Mouse (Mus musculus) small intestine, adult 2 months (tissue): ENCODE results near the gene Diaph2. TPM values are rescaled to one million over a fixed set of nuclear protein-coding genes. Genes with fewer than 3 reads are reported as not detected.

Experiments
- H3K27ac ChIP-seq: fragments of 200-500 bp; 2 replicates; pipeline ENCODE4 v1.5.1; 2012; ENCODE audit warnings: low read depth, low read length, control low read depth, inconsistent platforms; ENCODE audit not compliant: insufficient read depth
- H3K27me3 ChIP-seq: fragments of 200-500 bp; 2 replicates; pipeline ENCODE4 v1.6.1; 2012; ENCODE audit warnings: mild to moderate bottlenecking, moderate library complexity, low read length, inconsistent platforms; ENCODE audit not compliant: control insufficient read depth, insufficient read depth
- H3K36me3 ChIP-seq: fragments of 200-500 bp; 2 replicates; pipeline ENCODE4 v1.6.1; 2012; ENCODE audit warnings: mild to moderate bottlenecking, low read length, control low read depth, inconsistent platforms; ENCODE audit not compliant: control insufficient read depth, insufficient read depth
- H3K4me1 ChIP-seq: fragments of 200-500 bp; 2 replicates; pipeline ENCODE4 v1.6.1; 2012; ENCODE audit warnings: low read length, inconsistent platforms, mixed read lengths; ENCODE audit not compliant: control insufficient read depth, insufficient read depth, insufficient read length
- H3K4me3 ChIP-seq: fragments of 200-500 bp; 2 replicates; pipeline ENCODE4 v1.5.1; 2012; ENCODE audit warnings: low read depth, mild to moderate bottlenecking, control low read depth, inconsistent platforms, low read length, moderate library complexity
- CTCF ChIP-seq: fragments of 200-500 bp; IDR thresholded peaks from 2 replicates; pipeline ENCODE4 v1.5.1; 2012; ENCODE audit warnings: low read depth, mild to moderate bottlenecking, control low read depth, inconsistent platforms, low read length, moderate library complexity, mixed read lengths; ENCODE audit not compliant: insufficient replicate concordance, insufficient read length; ENCODE audit errors: extremely low read depth
- POLR2A ChIP-seq: fragments of 200-500 bp; IDR thresholded peaks from 2 replicates; pipeline ENCODE4 v1.6.1; 2012; ENCODE audit warnings: low read depth, mild to moderate bottlenecking, control low read depth, inconsistent platforms, low read length, moderate library complexity
- WGBS: fragments of 180-500 bp; shearing (Covaris S2); methylation state at CpG from one replicate; pipeline ENCODE4 v1.1.7; 2018; 5-methylcytosine and 5-hydroxymethylcytosine counted together
- polyA plus RNA-seq: library from polyadenylated mRNA; depleted of rRNA; stranded (reverse); fragments of >200 nt; gene quantifications from 2 replicates; pipeline ENCODE4 v1.2.3, GENCODE M21; 2012

Gene Diaph2
- polyA plus RNA-seq, 1 experiment = 1.5 TPM

- no peaks in the 10 kb centered on the region for H3K27me3 ChIP-seq
- H3K27ac ChIP-seq = no peak overlapping the region
- H3K36me3 ChIP-seq = no peaks in the 10 kb centered on the region
- no peak for TF ChIP-seq POLR2A
- no peak for TF ChIP-seq CTCF
- 83% methylated on average over 1 of the region's 1 CpGs for WGBS
- H3K4me1 ChIP-seq = no peaks in the 10 kb centered on the region
- H3K4me3 ChIP-seq = no peak overlapping the region
Measured at GRCm38 (mm10) chrX:130408985-130409384, 659.4 kb downstream of the Diaph2 start.

- H3K4me1 ChIP-seq = no peaks in the 10 kb centered on the region
- no peak overlapping the region for H3K27ac ChIP-seq
- H3K36me3 ChIP-seq = no peaks in the 10 kb centered on the region
- WGBS = 74% methylated on average over 2 of the region's 2 CpGs
- no peaks in the 10 kb centered on the region for H3K27me3 ChIP-seq
- TF ChIP-seq CTCF (no peak), POLR2A (no peak)
- no peak overlapping the region for H3K4me3 ChIP-seq
Measured at GRCm38 (mm10) chrX:130423134-130423533, 673.6 kb downstream of the Diaph2 start.

- WGBS = 76% methylated on average over 4 of the region's 4 CpGs
Measured at GRCm38 (mm10) chrX:130451822-130452487, 702.4 kb downstream of the Diaph2 start.

GRCm38 (mm10) chrX:130452488-130452823 lies 702.9 kb downstream of the Diaph2 start:
- no peak for TF ChIP-seq CTCF
- TF ChIP-seq POLR2A = no peak
- WGBS = 92% methylated on average over 4 of the region's 4 CpGs
- no peaks in the 10 kb centered on the region for H3K36me3 ChIP-seq
- no peaks in the 10 kb centered on the region for H3K27me3 ChIP-seq
- H3K27ac ChIP-seq = no peak overlapping the region
- H3K4me1 ChIP-seq = no peaks in the 10 kb centered on the region
- H3K4me3 ChIP-seq = no peak overlapping the region

More at GRCm38 (mm10) chrX:130451822-130452487, 702.4 kb downstream of the Diaph2 start:
- Histone ChIP-seq H3K36me3 (no peaks in the 10 kb centered on the region), H3K4me1 (no peaks in the 10 kb centered on the region), H3K27me3 (no peaks in the 10 kb centered on the region), H3K4me3 (no peak overlapping the region), H3K27ac (no peak overlapping the region)
- no peak for TF ChIP-seq POLR2A
- no peak for TF ChIP-seq CTCF

- Histone ChIP-seq H3K4me3 (no peak overlapping the region), H3K27ac (no peak overlapping the region), H3K27me3 (no peaks in the 10 kb centered on the region), H3K36me3 (no peaks in the 10 kb centered on the region), H3K4me1 (no peaks in the 10 kb centered on the region)
- no peak for TF ChIP-seq CTCF
- TF ChIP-seq POLR2A = no peak
- 56% methylated on average over 2 of the region's 2 CpGs for WGBS
Measured at GRCm38 (mm10) chrX:130473133-130473532, 723.6 kb downstream of the Diaph2 start.

- no peaks in the 10 kb centered on the region for H3K36me3 ChIP-seq
- H3K27ac ChIP-seq = no peak overlapping the region
- TF ChIP-seq CTCF = no peak
- no peak for TF ChIP-seq POLR2A
- H3K4me3 ChIP-seq = no peak overlapping the region
- 95% methylated on average over 1 of the region's 1 CpGs for WGBS
- no peaks in the 10 kb centered on the region for H3K4me1 ChIP-seq
- no peaks in the 10 kb centered on the region for H3K27me3 ChIP-seq
Measured at GRCm38 (mm10) chrX:130480877-130481276, 731.3 kb downstream of the Diaph2 start.

- no peaks in the 10 kb centered on the region for H3K27me3 ChIP-seq
- H3K4me1 ChIP-seq = no peaks in the 10 kb centered on the region
- H3K4me3 ChIP-seq = no peak overlapping the region
- WGBS = 66% methylated on average over 12 of the region's 12 CpGs
- no peak overlapping the region for H3K27ac ChIP-seq
- no peaks in the 10 kb centered on the region for H3K36me3 ChIP-seq
- no peak for TF ChIP-seq POLR2A
- TF ChIP-seq CTCF = no peak
Measured at GRCm38 (mm10) chrX:130502680-130503464, 753.3 kb downstream of the Diaph2 start.
